Mouse (Mus musculus): ENCODE data around the gene Baz2a.

Gene Baz2a

GRCm38 (mm10) chr10:128177316-128177715 is 85.9 kb downstream of the Baz2a start:
- no peak for DNase-seq (ENCODE audit: low spot score)

Data from ovary, adult 18-20 months (tissue).